Mouse (Mus musculus): Measurements from ENCODE around the gene Gm10300. TPM values are rescaled to one million over a fixed set of nuclear protein-coding genes. Genes with fewer than 3 reads are reported as not detected.

Gm10300 gene
- under 1 TPM in 1 of 2 experiments, not detected in 1; 0.10 TPM for total RNA-seq (2021)
- long read RNA-seq, experiment 1 = 0 reads
- long read RNA-seq, experiment 2, partial matches to known transcripts = 0 of 1 reads
- long read RNA-seq, experiment 2, other reads (novel, unspliced or antisense) = 0 of 1 reads

- DNase-seq (ENCODE audit: low spot score in 2 of 2) = peak; percentile 25 to 41
Measured at GRCm38 (mm10) chr4:132074077-132074932, at the start of gene Gm10300. Gene Gm10300 (plus strand): TSS chr4:132074697.

DNA sequence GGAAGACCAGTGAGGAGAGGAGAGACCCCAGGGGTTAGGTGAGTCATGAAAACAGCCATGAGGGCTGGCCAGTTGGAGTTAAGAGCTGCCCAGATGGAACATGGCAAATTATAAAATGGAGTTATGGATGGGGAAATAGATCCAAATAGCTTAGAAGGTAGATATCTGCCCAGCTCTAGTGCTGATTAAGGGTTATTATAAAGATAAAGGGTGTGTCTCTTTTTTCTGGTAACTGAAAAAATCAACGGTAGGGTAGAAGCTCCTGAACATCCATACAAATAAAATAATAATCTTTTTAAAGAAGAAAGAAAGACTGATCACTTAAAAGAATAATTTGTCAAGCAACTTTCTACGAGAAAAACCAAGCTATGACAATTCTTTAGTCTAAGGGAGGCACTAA, 49.2 kb upstream of the Gm10300 start:
- no peak for DNase-seq (ENCODE audit: low spot score in 2 of 2)

DNA sequence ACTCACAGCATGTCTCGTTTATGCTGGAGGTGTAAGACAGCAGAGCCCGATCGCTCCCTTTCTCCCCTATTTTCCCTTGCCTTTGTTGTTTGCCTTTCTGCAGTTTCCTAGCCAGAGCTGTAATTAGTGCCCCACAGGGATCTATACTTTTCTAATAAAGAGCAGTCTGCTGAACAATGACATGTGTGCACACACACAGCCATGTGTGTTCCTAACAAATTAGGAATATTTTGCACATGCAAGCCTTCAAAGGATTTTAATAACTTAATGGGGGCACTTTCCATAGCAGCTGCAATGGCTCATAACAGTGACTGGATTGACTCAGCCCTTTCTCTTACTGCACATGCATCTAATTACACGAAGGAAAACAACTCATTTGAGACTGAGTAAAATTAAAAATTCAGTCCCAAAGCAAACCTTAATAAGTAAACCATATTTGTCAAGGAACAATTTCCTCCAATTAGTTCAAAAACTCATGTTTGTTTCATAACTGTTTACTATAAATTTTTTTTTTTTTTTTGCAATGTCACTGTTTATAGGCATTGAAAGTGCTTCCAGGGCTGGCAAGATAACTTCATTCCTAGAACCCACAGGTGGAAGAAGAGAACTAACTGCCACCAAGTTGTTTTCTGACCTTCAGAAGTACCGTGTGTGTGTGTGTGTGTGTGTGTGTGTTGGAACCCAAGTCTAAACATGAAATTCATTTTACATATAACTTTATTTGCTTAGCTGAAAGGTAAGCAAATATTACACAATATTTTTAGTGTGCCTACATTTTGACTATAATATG, 48.6 kb upstream of the Gm10300 start:
- no peak for DNase-seq (ENCODE audit: low spot score in 2 of 2)

- no peak for DNase-seq (ENCODE audit: low spot score in 2 of 2)
Measured at GRCm38 (mm10) chr4:132027167-132027566, 47.3 kb upstream of the Gm10300 start.

- DNase-seq (ENCODE audit: low spot score in 2 of 2) = no peak
Measured at GRCm38 (mm10) chr4:132027806-132028205, 46.7 kb upstream of the Gm10300 start.

DNA sequence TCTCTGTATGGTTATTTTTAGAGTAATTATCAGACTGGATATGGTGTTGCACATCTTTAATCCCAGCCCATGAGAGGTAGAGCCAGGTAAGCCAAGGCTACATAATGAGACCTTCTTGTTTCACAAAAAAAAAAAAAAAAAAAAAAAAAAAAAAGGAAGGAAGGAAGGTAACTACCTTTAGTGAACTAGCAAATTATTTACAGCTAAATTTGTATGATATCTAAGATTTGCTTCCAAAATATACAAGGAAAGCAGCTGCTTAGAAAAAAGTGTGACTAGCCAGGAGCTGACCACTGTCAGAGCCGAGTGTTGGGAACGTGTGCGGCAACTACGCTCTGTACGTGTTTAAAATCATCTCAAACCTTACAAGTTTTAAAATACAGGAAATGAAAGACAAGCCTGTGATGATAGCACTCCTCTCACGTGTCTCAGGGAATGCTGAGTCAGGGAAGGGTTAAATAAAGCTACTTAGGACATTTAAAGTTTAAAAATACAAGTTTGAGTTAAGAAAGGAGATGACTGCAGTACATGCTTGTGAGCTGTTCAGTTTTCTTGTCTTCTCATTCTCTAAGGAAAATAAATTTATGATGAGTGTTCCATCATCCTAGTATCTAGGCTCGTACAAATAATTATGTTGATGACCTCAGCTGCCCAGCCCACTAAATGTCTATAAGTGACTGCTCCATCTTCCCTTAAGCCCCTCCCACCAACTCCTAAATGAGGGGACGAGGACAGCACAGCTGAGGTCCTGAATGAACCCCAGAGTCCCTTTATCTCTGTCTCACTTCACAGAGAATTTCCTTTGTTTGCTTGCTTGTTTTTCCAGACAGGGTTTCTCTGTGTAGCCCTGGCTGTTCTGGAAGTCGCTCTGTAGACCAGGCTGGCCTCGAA, 44.4 kb upstream of the Gm10300 start:
- no peak for DNase-seq (ENCODE audit: low spot score in 2 of 2)

GRCm38 (mm10) chr4:132033183-132033582, 41.3 kb upstream of the Gm10300 start:
- DNase-seq (ENCODE audit: low spot score in 2 of 2) = no peak

DNA sequence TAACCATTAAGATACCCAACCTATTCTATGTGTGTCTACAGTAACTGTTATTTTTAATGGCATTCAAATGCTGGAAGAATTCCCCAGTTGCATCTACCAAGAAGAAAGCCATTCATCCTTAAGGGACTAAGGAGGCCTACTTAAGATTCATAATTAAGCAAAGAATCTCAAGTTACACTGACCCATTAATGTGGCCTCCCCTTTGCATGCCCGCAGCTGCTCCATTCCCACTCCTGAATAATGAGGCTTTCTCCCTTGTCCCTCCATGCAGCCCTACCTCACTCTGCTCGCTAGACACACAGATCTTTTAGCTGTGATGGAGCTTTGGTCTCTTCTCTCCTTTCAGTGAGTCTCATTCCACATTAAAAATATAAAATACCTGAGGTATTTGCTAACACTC, 40.3 kb upstream of the Gm10300 start:
- DNase-seq (ENCODE audit: low spot score in 2 of 2) = no peak

- no peak for DNase-seq (ENCODE audit: low spot score in 2 of 2)
Measured at GRCm38 (mm10) chr4:132037137-132037536, 37.4 kb upstream of the Gm10300 start.

DNA sequence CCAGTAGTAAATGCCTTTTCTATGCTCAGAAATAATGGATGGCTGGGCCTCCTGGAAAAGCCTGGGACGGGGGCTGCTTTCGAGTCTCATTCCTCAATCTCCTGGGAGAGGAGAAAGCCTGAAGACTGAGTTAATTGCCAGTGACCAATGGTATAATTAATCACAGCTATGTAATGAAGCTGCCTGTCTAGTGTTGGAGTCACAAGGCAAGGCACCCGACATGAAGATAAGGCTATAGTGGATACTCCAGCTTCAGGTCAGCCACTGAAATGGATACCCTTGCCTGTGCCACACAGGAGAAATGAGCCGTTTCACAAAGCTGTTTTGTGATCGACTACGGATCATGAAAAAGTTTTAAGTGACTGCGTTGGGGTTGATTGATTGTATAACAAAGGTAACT, 36.5 kb upstream of the Gm10300 start:
- DNase-seq (ENCODE audit: low spot score in 2 of 2) = no peak

GRCm38 (mm10) chr4:132038809-132039208, 35.7 kb upstream of the Gm10300 start:
- no peak for DNase-seq (ENCODE audit: low spot score in 2 of 2)

DNA sequence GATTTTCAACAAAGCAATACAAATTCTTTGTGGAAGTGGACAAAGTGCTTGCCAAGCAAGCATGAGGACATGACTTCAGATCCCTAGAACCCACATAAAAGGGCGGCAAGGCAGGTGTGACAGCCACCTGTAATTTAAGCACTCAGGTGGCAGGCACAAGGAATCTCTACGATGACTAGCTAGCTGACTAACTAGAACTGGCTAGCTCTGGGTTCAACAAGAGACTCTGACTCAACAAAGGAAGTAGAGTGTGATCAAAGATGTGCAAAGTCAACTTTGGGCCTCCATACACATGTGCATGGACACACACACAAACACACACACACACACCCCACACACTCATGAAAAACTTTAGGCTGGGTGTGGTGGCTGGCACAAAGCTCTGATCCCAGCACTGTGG, 35.0 kb upstream of the Gm10300 start:
- no peak for DNase-seq (ENCODE audit: low spot score in 2 of 2)

GRCm38 (mm10) chr4:132039975-132040645, 34.4 kb upstream of the Gm10300 start:
- DNase-seq (ENCODE audit: low spot score in 2 of 2) = no peak

DNA sequence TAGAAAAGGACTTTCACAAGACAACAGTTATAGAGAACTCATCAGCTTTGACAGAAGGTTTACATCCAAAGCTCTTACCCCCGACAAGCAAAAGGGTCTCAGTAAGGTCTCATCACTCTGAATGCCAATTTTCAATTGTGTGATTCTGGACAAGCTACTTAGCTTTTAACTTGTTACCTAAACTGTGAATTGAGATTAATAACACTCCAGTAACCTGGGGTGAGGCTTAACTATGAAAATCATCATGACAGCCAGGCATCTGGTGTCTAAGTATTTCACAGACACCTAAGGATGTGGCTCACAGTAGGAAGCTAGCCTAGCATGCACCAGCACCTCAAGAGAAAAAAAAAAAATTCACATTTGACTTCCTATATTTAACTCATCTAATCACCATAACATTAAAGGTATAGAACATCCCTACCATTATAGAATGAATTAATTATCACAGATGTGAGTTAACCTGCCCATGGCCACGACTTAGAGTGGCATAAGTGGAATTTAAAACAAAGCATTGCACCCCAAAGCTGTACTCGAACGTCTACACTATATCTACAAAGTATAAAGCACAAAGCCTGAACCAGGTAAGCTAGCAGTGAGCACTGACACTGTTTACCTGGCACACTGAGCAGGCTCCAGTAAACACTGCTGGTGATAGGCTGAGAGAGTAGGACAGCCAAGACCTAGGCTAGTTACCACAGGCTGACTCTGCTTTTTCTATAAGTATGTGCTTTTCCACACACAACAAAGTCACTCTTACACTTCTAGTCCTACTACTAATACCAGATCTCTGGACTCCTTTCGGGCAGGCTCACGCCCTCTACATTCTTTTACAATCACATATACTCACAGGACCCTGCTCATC, 32.8 kb upstream of the Gm10300 start:
- DNase-seq (ENCODE audit: low spot score in 2 of 2) = no peak

DNA sequence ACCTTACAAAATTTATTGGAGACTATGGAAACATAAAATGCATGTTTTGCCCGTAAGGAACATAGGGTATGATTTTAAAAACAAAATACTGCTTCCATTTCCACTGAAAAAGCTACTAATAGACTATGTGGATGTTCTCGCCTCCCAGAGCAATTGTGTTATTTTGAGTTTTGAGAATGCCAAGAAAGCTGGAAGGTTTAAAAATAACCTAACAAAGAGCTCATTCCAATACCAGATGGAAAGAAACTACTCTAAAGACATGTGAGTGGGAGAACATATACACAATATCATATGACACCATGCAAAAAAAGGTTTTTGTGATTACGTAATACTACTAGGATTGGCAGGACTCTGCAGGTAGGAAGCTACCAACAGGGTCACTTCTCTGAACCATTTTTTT, 30.8 kb upstream of the Gm10300 start:
- DNase-seq (ENCODE audit: low spot score in 2 of 2) = no peak

- peak in 1 of 2 experiments; percentile 40 for DNase-seq (ENCODE audit: low spot score in 2 of 2)
Measured at GRCm38 (mm10) chr4:132048011-132048991, 26.2 kb upstream of the Gm10300 start.

DNA sequence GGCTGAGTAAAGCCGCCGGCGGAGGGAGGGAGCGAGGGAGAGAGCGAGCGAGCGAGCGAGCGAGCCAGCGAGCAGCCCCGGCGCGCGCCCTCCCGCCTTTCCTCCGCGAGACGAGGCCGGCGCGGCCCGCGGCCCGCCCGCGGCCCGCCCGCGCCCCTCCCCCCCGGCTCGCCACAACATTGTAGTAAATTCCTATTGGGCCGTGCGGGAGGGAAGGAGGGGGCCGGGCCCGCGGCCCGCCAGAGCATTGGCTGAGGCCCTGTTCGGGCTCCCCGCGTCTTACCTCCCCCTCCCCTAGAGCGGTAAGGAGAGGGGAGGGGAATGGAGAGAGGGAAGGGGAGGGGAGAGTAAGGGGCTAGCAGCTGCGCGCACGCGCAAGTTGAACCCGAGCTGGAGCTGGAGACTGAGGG, 25.5 kb upstream of the Gm10300 start:
- peak; percentile 77 to 87 for DNase-seq (ENCODE audit: low spot score in 2 of 2)

DNA sequence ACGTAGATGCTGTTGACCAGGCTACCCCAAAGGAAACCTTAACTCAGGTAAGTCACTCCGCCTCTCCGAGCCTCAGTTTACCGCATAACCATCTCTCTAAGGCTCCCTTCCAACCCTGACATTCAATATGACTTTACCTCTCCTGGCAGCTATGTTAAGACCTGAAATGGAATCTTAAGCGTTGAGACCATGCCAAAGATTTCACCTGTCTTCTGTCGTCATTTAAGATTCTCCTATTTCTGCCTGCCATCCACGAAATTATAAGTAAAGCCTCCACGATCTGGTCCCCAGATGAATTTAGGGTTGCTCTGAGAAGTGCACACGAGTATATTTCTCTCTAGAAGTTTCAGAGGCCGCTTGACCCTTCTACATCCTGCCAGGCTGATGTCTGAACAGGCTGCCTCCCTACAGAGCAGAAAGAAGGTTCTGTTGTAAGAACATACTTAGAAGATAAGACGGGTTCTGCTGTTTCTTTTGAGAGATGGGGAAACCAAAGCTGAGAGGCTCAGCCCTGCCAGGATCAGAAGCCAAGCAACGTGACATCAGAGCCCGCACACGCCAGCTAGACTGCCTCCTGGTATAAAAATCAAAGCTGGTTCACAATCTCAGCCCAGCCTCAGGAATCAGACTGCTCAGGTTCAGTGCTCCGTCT, 24.8 kb upstream of the Gm10300 start:
- no peak for DNase-seq (ENCODE audit: low spot score in 2 of 2)

Data from gastrocnemius, postnatal 4 days (tissue).